Mouse (Mus musculus) forebrain, postnatal 0 days (tissue): ENCODE measurements around the gene N4bp2. TPM values are rescaled to one million over a fixed set of nuclear protein-coding genes. Genes with fewer than 3 reads are reported as not detected.

ENCODE experiments used
- ATAC-seq: fragments of 200-750 bp; cut with Nextera tagmentation; 2 replicates; pipeline ENCODE4 v1.8.0; 2017; ENCODE audit warnings: mild to moderate bottlenecking, moderate library complexity
- DNase-seq: peaks from one replicate; pipeline ENCODE4 v3.0.0-alpha.2; 2015
- H3K27ac ChIP-seq: fragments of 300-500 bp; sonication (generic); 2 replicates; pipeline ENCODE4 v1.5.1; 2014; ENCODE audit warnings: low read depth, mild to moderate bottlenecking, antibody characterized with exemption, low read length, moderate library complexity, mixed read lengths
- H3K27me3 ChIP-seq: fragments of 300-500 bp; sonication (generic); 2 replicates; pipeline ENCODE4 v1.6.1; 2014; ENCODE audit warnings: mild to moderate bottlenecking, low read length, mixed read lengths; ENCODE audit not compliant: insufficient read depth
- H3K36me3 ChIP-seq: fragments of 300-500 bp; sonication (generic); 2 replicates; pipeline ENCODE4 v1.6.1; 2014; ENCODE audit warnings: mild to moderate bottlenecking, moderate library complexity; ENCODE audit not compliant: insufficient read depth
- H3K4me1 ChIP-seq: fragments of 300-500 bp; sonication (generic); 2 replicates; pipeline ENCODE4 v1.6.1; 2014; ENCODE audit warnings: antibody characterized with exemption; ENCODE audit not compliant: insufficient read depth
- H3K4me2 ChIP-seq: fragments of 300-500 bp; sonication (generic); 2 replicates; pipeline ENCODE4 v1.6.1; 2014; ENCODE audit warnings: low read depth, mild to moderate bottlenecking, moderate library complexity
- H3K4me3 ChIP-seq: fragments of 300-500 bp; sonication (generic); 2 replicates; pipeline ENCODE4 v1.5.1; 2014; ENCODE audit warnings: low read depth, low read length, mixed read lengths
- H3K9ac ChIP-seq: fragments of 300-500 bp; sonication (generic); 2 replicates; pipeline ENCODE4 v1.6.1; 2014; ENCODE audit warnings: mild to moderate bottlenecking
- H3K9me3 ChIP-seq: fragments of 300-500 bp; sonication (generic); 2 replicates; pipeline ENCODE4 v1.6.1; 2016; ENCODE audit warnings: low read length
- CTCF ChIP-seq: sonication (generic); IDR thresholded peaks from 2 replicates; pipeline ENCODE4 v1.5.1; 2016; ENCODE audit warnings: antibody characterized with exemption, control low read depth, low read depth
- WGBS: fragments of 180-500 bp; shearing (Covaris S2); extraction: QIAGEN DNeasy Blood & Tissue Kit; methylation state at CpG from one replicate; pipeline ENCODE4 v1.1.7; 2014; 5-methylcytosine and 5-hydroxymethylcytosine counted together
- polyA plus RNA-seq: library from polyadenylated mRNA; unstranded; fragments of >200 nt; fragmentation: Nextera tagmentation; extraction: Ambion mirVana; gene quantifications from 2 replicates; pipeline ENCODE4 v1.2.1, GENCODE M21; 2015
- total RNA-seq: library from RNA; depleted of rRNA; stranded (reverse); fragments of >200 nt; gene quantifications from 2 replicates; pipeline ENCODE4 v1.2.3, GENCODE M21; 2014

N4bp2 gene
- total and polyA plus RNA-seq, 2 experiments from 2014 or later, result 8.6 to 37.7 TPM

DNA sequence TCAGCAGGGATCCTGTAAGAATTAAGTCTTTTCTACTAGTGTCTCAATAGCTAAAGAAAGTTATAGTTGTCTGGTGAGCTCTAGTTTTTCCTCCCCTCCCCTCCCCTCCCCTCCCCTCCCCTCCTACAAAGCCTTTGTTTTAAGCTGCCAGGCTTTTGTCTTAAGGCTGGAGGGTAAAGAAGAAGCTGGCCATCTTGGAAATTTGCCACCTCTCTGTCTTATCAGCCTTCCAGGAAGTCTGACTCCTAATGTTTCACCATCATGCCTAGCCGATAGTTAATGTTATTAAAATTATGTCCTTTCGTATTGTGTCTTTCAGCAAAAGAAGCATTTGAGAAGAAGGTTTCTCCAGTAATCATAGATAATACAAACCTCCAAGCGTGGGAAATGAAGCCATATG lies 30.9 kb downstream of the N4bp2 start:
- WGBS, result 77% methylated on average over 3 of the region's 3 CpGs
- H3K27me3 ChIP-seq, result no peaks in the 10 kb centered on the region
- H3K4me3 ChIP-seq, result no peak overlapping the region
- no peak overlapping the region for H3K27ac ChIP-seq
- H3K9me3 ChIP-seq, result no peaks in the 10 kb centered on the region
- ATAC-seq (no peak), DNase-seq (no peak)
- no peak for TF ChIP-seq CTCF
- no peak overlapping the region for H3K9ac ChIP-seq
- H3K4me2 ChIP-seq, result no peak overlapping the region
- peaks cover 34% of the 10 kb centered on the region; the same call in 1 of the 2 replicates for H3K36me3 ChIP-seq
- no peaks in the 10 kb centered on the region for H3K4me1 ChIP-seq

DNA sequence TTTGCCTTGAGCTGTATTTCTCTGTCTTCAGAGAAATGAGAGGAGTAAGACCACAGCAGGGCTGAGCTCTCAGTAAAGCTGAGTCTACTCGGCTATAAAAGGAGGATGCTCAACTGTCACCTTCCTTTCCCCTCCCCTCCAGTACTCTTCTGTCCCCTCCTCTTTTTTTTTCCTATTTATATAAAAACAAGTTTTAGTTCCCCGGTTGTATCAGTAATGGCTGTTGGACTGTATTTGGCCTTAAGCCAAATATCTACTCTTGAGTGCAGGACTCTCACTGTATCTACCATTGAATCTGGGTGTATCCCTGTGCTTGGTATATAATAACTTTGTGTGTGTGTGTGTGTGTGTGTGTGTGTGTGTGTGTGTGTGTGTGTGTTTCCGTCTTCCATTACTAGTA lies 31.4 kb downstream of the N4bp2 start:
- 73% methylated on average over 3 of the region's 3 CpGs for WGBS

DNA sequence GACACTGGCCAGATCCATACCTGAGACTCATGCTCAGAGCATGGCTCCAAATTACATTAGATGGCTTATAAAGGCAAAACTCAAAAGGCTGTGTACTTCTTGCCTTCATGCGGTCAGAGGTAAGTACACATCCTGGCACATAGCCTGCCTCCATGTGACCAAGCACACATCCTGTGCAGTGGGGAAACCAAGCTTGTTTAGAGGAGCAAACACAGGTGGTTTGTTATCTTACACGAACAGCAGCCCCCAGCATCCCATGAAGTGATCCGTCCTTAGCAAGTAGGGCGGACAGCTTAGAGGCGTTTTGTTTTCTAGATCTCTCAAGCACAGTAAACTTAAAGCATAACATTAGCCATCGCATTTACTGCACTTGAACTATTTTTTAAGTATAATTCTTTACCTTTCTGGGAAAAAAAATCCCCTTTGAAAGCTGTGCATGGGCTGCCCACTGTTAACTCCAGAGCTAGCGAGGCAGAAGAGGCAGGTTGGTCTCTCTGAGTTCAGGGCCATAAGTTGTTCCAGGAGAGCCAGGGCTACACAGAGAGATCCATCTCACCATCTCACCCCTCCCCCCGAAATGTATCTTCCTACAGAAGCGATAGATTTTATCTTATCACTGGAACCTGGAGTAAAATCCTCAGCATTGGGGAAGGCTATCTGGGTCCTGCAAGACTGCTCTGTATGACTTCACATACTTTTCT lies 32.1 kb downstream of the N4bp2 start:
- no peaks in the 10 kb centered on the region for H3K9me3 ChIP-seq
- H3K4me2 ChIP-seq, result no peak overlapping the region
- no peak for TF ChIP-seq CTCF
- no peak overlapping the region for H3K27ac ChIP-seq
- no peak overlapping the region for H3K9ac ChIP-seq
- no peaks in the 10 kb centered on the region for H3K27me3 ChIP-seq
- peaks cover 39% of the 10 kb centered on the region; the same call in 1 of the 2 replicates for H3K36me3 ChIP-seq
- no peak overlapping the region for H3K4me3 ChIP-seq
- WGBS, result 95% methylated on average over 9 of the region's 9 CpGs
- ATAC-seq, result no peak
- no peaks in the 10 kb centered on the region for H3K4me1 ChIP-seq
- no peak for DNase-seq

More for the DNA sequence above, 31.4 kb downstream of the N4bp2 start:
- Histone ChIP-seq H3K9ac (no peak overlapping the region), H3K27ac (no peak overlapping the region), H3K27me3 (no peaks in the 10 kb centered on the region), H3K4me1 (no peaks in the 10 kb centered on the region), H3K4me3 (no peak overlapping the region), H3K9me3 (no peaks in the 10 kb centered on the region), H3K36me3 (peaks cover 34% of the 10 kb centered on the region; the same call in 1 of the 2 replicates), H3K4me2 (no peak overlapping the region)
- no peak for DNase-seq
- TF ChIP-seq CTCF, result no peak
- ATAC-seq, result no peak

DNA sequence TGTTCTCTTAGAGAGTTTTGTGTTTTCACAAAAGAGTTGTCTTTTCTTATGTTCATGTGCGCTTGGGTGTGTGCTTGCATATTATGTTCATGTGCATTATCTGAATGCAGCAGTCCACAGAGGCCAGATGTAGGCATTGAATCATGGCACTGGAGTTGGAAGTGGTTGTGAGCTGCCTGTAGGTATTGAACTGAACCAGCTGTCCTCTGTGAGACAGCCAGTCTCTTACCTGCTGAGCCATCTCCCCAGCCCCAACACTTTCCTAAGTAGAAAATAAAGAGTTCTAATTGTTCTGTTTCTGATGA lies 32.6 kb downstream of the N4bp2 start:
- no peak overlapping the region for H3K4me2 ChIP-seq
- no peak for DNase-seq
- WGBS, result 94% methylated on average over 1 of the region's 1 CpGs
- peaks cover 39% of the 10 kb centered on the region; the same call in 1 of the 2 replicates for H3K36me3 ChIP-seq
- no peaks in the 10 kb centered on the region for H3K27me3 ChIP-seq
- H3K4me1 ChIP-seq, result no peaks in the 10 kb centered on the region
- no peak for TF ChIP-seq CTCF
- H3K9me3 ChIP-seq, result no peaks in the 10 kb centered on the region
- no peak for ATAC-seq
- H3K27ac ChIP-seq, result no peak overlapping the region
- no peak overlapping the region for H3K9ac ChIP-seq
- H3K4me3 ChIP-seq, result no peak overlapping the region

DNA sequence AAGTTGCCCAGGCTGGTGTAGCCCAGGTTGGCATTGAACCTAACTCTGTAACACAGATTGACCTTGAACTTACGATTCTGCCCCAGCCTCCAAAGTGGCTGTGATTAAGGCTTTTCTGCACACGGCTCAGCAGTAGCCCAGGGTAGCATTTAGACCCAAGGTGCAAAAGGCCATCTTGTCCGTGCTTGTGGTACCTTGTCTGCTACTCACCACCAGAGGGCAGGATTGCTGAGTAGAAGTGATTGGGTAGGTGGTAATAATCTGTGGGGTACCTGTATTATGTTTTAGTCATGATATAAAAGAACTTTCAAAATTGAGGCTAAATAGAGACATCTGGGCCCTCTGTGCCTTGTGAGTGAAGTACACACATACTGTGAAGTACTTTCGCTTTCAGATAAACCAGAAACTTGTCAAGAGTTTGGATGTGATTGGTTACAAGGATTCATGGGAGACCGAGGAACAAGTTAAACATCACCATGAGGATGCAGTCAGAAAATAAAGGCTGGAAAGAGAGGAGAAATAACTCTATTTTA lies 60.3 kb downstream of the N4bp2 start:
- Histone ChIP-seq H3K4me1 (no peaks in the 10 kb centered on the region), H3K27ac (no peak overlapping the region), H3K4me2 (no peak overlapping the region), H3K9ac (no peak overlapping the region), H3K27me3 (no peaks in the 10 kb centered on the region), H3K36me3 (peaks cover 29% of the 10 kb centered on the region), H3K9me3 (no peaks in the 10 kb centered on the region), H3K4me3 (no peak overlapping the region)
- peak; percentile 86 for TF ChIP-seq CTCF
- peak; percentile 59 for DNase-seq
- WGBS, result 73% methylated on average over 5 of the region's 5 CpGs
- peak; percentile 29; the same call in 1 of the 2 replicates for ATAC-seq

DNA sequence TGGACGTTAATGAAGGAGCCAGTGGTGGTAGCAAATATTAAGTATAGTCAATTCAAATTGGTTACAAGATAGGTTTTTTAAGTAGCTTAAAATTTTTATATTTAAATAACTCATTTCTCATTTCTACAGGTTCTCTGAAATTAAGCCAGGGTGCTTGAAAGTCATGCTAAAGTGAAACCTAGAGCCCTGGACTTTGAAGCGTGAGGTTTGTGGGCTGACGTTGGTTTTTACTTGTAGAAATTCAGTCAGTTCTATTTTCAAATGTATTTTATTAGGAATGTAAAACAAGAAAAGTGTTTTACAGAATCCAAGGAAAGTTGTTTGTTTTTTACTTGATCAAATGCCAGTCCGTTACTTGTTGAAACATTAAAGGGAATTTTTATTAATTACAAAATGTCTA lies 63.2 kb downstream of the N4bp2 start:
- Histone ChIP-seq H3K4me2 (no peak overlapping the region), H3K4me1 (no peaks in the 10 kb centered on the region), H3K27ac (no peak overlapping the region), H3K4me3 (no peak overlapping the region), H3K36me3 (peaks cover 20% of the 10 kb centered on the region), H3K27me3 (no peaks in the 10 kb centered on the region), H3K9me3 (no peaks in the 10 kb centered on the region), H3K9ac (no peak overlapping the region)
- 98% methylated on average over 4 of the region's 4 CpGs for WGBS
- TF ChIP-seq CTCF, result no peak
- DNase-seq (no peak), ATAC-seq (no peak)

DNA sequence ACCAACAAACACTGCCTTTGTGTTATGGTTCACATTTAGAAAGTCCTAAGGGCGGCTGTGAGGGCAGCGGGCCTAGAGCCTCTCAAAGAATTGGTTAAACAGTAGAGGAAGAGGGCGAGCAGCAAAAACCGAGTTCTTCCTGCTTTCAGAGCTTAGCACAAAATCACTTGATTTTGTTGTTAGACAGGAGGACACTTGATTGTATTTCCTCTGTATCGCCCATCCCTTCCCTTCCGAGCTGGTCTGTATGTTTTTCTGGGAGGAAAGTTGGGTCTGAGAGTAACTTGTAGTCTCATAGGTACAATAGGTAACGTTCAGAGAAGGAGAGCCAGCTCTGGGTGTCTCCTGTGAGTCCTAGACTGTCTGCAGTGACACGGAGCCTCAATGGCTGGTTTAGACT lies 63.8 kb downstream of the N4bp2 start:
- Histone ChIP-seq H3K4me2 (no peak overlapping the region), H3K9ac (no peak overlapping the region), H3K4me3 (no peak overlapping the region), H3K27me3 (no peaks in the 10 kb centered on the region), H3K27ac (no peak overlapping the region), H3K4me1 (no peaks in the 10 kb centered on the region), H3K9me3 (no peaks in the 10 kb centered on the region), H3K36me3 (peaks cover 16% of the 10 kb centered on the region)
- ATAC-seq, result no peak
- no peak for DNase-seq
- WGBS, result 89% methylated on average over 8 of the region's 8 CpGs
- TF ChIP-seq CTCF, result no peak
